Mouse (Mus musculus) megakaryocyte, adult 5-6 weeks (primary cell): ENCODE measurements around the gene Prrc2a. TPM values are rescaled to one million over a fixed set of nuclear protein-coding genes. Genes with fewer than 3 reads are reported as not detected.

Experiments used
- ATAC-seq: 2 replicates; pipeline ENCODE4 v1.8.0; 2016; ENCODE audit warnings: mild to moderate bottlenecking, inconsistent platforms; ENCODE audit not compliant: poor library complexity, severe bottlenecking
- total RNA-seq, 2 experiments: library from RNA; stranded (forward) in 1 of 2; stranded (reverse) in 1 of 2; fragments of 153-499, 151-499 nt in 1 of 2; fragments of 221-1000, 200-1000 nt in 1 of 2; gene quantifications; 2 replicates each; pipeline versions ENCODE4 v1.2.3 to v1.2.4; 2015 to 2017

Gene Prrc2a
- total RNA-seq, 2 experiments from 2014 or later = 35.8 to 172 TPM

DNA sequence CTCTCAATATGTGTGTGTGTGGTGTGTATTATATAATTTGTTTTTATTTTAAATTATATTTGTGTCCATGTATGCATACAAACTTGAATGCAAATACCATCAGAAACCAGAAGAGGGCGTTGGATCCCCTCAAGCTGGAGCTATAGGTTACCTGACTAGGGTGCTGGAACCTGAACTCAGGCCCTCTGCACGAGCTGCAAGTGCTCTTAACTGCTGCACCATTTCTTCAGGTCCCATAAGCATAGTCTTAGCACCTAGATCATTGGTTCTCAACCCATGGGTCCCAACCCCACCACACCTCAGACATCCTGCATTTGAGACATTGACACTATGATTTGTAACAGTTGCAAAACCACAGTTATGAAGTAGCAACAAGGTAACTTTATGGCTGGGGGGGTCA lies 27.0 kb upstream of the Prrc2a start:
- no peak for ATAC-seq

GRCm38 (mm10) chr17:35190096-35190495 lies 25.4 kb upstream of the Prrc2a start:
- no peak for ATAC-seq

DNA sequence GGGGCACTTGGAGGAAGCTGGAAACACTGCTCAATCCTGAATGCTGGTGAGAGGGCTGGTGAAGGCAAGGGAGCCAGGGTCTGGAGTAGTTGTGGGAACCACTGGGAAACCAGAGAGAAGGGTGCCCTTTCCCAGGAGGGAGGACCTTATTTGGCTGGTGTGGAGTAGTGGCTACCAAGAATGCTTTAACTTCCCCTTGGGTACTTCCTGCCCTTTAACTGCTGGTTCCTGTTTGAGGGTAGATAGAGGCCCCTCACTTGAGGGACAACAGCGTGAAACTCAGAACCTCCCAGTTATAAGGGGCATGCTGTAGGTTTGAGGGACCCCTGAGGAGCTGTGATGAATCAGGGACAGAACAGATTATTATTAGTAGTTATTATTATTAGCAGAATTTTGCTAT lies 24.5 kb upstream of the Prrc2a start:
- peak; percentile 15; the same call in 1 of the 2 replicates for ATAC-seq

DNA sequence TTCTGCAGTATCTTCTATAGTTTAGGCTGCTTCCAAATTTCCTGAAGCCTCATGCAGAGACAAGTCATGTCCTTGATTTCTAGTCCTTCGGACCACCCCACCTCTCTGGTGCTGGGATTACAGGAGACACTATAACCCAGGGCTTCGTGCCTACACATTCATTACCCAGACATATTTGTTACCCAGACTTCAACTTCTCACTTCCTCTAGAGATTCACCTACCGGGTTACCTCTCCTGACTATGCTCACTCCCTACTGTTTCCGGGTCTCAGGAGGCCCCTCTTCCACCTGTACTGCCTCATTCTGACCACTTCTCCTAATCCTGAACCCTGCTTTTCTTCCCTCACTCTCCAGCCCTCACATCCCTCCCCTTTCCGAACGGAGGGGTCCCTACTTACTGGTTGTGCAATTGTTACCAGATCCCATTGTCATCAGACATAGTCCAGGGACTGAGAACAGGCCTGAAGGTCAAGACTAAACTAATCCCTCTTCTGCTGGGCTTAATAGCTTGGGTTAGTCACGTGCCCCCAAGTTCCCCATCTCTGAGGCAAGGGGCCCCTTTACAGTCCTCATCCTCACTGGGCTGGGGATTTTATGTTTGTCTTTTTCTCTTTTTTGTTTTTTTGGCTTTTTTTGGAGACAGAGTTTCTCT lies 23.4 kb upstream of the Prrc2a start, which contains the start of gene Lst1:
TSS of gene Lst1 (minus strand) at position 481 of the 652 bp plus-strand sequence.
- peak; percentile 24 for ATAC-seq

DNA sequence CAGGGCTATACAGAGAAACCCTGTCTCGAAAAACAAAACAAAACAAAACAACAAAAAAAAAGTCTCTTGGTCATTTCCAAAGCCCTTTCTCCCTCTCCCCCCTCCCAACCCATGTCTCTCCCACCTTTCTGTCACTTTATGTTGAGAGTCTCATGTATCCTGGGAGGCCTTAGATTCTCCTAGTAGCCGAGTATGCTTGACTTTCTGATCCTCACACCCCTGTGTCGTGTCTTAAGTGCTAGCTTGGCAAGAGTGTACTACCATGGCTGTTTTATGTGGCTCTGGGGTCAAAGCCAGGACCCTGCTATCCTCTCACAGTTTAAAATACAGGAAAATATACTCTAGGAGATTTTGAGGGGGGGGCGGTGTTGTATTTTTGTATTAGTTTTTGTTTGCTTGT lies 22.6 kb upstream of the Prrc2a start:
- ATAC-seq = no peak

DNA sequence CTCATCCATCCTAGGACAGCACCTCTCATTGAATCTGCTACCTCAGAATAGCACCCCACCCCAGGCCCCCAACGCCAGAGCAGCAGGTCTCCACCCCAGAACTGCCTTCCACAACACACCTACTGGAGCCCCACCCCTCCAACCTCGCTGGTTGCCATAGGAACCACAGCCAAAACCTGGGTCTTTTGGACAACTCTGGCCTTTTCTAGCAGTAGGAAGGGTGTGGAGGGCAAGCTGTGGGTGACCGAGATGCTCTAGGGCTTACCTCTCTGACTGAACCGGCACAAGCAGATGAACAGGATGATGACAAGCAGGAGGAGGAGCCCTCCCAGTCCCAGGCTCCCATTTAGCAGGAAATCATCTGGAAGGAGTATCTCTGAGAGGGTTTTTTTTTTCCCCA lies 22.0 kb upstream of the Prrc2a start:
- peak; percentile 67 for ATAC-seq

DNA sequence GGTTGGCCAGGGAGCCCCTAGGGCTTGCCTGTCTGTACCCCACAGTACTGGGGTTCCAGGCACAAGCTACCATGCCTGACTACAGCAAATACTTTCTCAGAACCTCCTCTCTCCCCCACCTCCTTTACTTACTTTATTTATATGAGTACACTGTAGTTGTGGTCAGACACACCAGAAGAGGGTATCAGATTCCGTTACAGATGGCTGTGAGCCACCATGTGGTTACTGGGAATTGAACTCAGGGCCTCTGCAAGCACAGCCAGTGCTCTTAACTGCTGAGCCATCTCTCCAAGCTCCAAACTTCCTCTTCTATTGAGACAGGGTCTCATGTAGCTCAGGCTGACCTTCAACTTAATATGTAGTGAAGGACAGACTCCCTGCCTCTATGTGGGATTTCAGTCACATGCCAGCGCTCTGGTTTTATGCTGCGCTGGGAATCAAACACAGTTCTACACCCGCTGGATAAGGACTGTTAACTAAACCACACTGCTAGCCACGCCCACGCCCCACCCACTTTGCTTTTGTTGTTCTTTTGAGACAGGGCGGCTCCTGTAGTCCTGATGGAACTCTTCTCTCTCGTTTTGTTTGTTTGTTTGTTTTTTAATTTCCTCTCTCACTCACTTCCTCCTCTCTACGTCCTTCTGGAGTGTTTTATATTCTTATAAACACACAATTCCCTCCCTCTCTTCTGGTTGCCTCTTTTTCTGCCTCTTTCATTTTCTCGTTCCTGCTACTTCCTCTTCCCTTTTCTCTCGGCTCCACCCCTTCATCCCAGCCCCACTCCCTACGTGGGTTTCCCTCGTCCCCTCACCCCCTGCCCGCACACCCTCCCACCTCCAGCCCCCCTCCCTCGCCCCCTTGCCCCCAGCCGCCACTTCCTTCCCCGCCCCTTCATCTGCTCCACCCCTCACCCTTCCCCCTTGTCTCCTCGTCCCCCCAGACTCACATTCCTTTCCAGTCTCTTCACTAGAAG lies 21.2 kb upstream of the Prrc2a start:
- ATAC-seq = peak; percentile 58

DNA sequence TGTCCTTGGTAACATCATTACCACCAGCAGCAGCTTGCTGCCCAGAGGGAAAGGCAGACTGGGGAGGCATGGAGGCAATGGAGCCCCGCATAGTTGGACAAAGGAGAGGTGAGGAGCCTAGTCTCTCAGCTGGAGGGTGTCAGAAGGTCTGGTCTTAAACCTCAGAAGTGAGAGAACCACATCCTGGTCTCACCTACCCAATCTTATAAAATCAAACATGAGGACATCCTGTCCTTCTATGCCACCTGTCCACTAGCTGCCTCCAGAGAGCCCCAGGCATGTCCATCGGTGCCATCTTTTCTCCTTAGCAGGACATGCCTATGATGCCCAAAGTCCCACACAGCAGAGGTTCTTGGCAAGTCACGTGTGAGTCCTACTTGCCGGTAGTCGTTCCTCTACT lies 15.4 kb upstream of the Prrc2a start:
- ATAC-seq = no peak

- ATAC-seq = peak; percentile 98
These were observed 13.8 kb upstream of the Prrc2a start for GRCm38 (mm10) chr17:35178528-35178927.

- ATAC-seq = no peak
These were observed 11.3 kb upstream of the Prrc2a start, which contains the start of gene Aif1 for GRCm38 (mm10) chr17:35175968-35176367. Aif1 (minus strand) TSS chr17:35176068.

GRCm38 (mm10) chr17:35175382-35175781 lies 10.7 kb upstream of the Prrc2a start:
- ATAC-seq = no peak

DNA sequence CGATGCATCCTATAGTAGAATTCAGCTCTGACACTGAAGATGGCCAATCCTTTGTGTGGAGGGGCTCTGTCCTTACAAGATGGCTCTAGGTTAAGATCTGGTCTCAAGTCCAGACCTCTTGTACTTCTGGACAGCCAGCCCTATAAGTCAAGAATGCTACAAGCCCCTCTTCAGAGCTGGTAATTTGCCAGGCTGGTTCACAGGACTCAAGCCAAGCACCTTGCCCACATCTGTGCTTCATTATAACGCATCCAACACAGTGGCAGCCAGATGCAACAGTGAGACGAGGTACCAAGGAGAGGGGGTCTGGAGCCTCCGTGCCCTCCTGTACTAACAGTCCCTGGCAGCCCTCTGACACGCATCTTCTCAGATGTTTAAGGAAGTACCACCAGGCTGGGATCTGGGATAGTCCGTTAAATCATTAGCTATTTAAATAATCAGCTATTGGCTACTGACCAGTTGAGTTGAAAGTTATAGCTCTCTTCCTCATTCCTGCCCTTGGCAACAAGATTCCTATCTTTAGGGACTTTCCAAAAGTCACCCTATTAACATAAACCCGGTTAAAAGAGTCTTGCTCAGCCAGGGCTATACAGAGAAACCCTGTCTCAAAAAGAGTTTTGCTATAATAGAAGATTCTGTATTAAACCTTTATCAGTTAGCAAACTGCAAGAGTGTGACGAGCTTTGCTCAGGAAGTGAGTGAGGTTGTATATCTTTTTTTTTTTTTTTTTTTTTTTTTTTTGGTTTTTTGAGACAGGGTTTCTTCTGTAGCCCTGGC lies 9.7 kb upstream of the Prrc2a start:
- ATAC-seq = no peak

GRCm38 (mm10) chr17:35173329-35173728 lies 8.6 kb upstream of the Prrc2a start:
- peak; percentile 45; the same call in 1 of the 2 replicates for ATAC-seq

GRCm38 (mm10) chr17:35172445-35173234 lies 7.9 kb upstream of the Prrc2a start:
- ATAC-seq = peak; percentile 85

- no peak for ATAC-seq
These were observed 4.0 kb upstream of the Prrc2a start for GRCm38 (mm10) chr17:35168541-35169207.

- no peak for ATAC-seq
These were observed 3.1 kb upstream of the Prrc2a start for GRCm38 (mm10) chr17:35167794-35168193.

GRCm38 (mm10) chr17:35166352-35167035 lies 1.8 kb upstream of the Prrc2a start:
- no peak for ATAC-seq

DNA sequence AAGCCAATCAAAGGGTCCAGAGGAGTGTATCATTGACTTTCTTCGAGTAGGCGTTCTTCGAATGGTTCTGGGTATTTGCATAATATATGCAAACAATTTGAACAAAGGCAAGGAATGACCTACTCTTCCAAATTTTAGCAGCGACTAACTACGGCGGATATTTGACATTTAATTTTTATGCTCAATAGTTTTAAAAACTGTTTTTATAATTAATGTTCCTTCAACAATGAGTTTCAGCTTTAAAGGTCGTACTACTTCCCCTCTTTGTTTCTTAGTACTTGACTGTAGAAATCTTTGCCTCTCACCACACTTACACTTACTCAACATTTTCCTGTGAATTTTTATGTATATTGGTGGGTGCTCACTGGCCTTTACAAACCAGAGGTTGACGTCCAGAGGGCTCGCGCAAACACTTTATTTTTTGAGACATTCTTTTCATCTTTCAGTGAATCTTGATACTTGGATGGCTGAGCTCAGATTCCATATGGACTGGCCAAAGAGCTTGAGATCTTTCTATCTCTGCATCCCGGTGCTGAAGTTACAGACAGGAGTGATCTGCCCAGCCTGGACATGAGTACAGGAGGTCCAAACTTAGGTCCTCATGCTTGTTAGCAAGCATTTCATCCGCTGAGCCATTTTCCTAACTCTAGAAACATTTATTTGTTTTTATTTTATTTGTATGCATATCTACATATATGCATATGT lies 906 bp upstream of the Prrc2a start:
- no peak for ATAC-seq

DNA sequence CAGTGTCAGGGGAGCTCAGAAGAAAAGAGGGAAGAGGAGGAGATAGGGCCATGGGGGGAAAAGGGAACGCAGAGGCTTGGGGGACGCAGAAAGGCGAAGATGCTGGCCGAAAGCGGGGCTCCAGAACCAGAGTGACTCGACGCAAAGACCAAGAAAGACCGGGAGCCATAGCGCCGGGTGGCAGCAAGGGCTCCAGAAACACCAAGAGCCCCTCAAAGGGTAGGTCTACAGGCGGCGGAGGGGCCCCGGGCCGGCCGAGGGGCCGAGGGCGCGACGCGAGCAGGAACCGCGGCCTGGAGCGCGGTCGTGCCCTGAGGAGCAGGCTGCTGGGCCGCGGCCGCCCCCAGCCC lies 504 bp downstream of the Prrc2a start:
- ATAC-seq = no peak
